Mouse (Mus musculus): Measurements from ENCODE around the gene AW146154. TPM values are rescaled to one million over a fixed set of nuclear protein-coding genes. Genes with fewer than 3 reads are reported as not detected.
"Not testable (repeated sequence)": the region's sequence is repeated elsewhere in the genome, so short reads cannot be mapped to it uniquely, and the experiment has no call there.

AW146154 gene
- total and polyA plus RNA-seq, 3 experiments = 0.33 to 37.9 (median 27.4) TPM

GRCm38 (mm10) chr7:41497871-41498270 lies 1.8 kb downstream of the AW146154 start:
- H3K4me1 ChIP-seq (ENCODE audit: insufficient read depth, low read depth, low read length) = peaks cover 14% of the 10 kb centered on the region
- H3K36me3 ChIP-seq (replicated peaks) = peaks cover 18% of the 10 kb centered on the region
- TF ChIP-seq GATA1 (IDR thresholded peaks at IDR 0.05; ENCODE audit: borderline replicate concordance, low read length) (no peak), TAL1 (conservative IDR thresholded peaks at IDR 0.05; ENCODE audit: low read depth, low read length) (no peak), POLR2AphosphoS5 (IDR thresholded peaks at IDR 0.05; ENCODE audit: insufficient replicate concordance, low read depth, low read length) (no peak), CTCF (IDR thresholded peaks at IDR 0.05; ENCODE audit: low read depth, low read length) (no peak), GATA2 (IDR thresholded peaks at IDR 0.05; ENCODE audit: borderline replicate concordance, low read depth, low read length) (no peak)
- no peak for DNase-seq (ENCODE audit: low spot score)
- 0 out of 2 replicates have a peak, but pooled peaks cover 4% of the 10 kb centered on the region for H3K9me3 ChIP-seq (replicated peaks)
- no peak overlapping the region; the same call in 1 of the 2 replicates for H3K4me3 ChIP-seq (ENCODE audit: low read depth, low read length)
- ATAC-seq (ENCODE audit: extremely low read depth, insufficient number of reproducible peaks, low FRiP score, poor library complexity, severe bottlenecking) = no peak
- H3K27me3 ChIP-seq (ENCODE audit: insufficient read depth, low read length) = no peaks in the 10 kb centered on the region

GRCm38 (mm10) chr7:41451864-41452263 lies 47.8 kb downstream of the AW146154 start:
- Histone ChIP-seq H3K4me1 (ENCODE audit: insufficient read depth, low read depth, low read length) (no peaks in the 10 kb centered on the region), H3K36me3 (replicated peaks) (no peaks in the 10 kb centered on the region), H3K27me3 (ENCODE audit: insufficient read depth, low read length) (no peaks in the 10 kb centered on the region), H3K4me3 (ENCODE audit: low read depth, low read length) (no peak overlapping the region), H3K9me3 (replicated peaks) (peaks cover 3% of the 10 kb centered on the region; the same call in 1 of the 2 replicates)
- ATAC-seq (ENCODE audit: extremely low read depth, insufficient number of reproducible peaks, low FRiP score, poor library complexity, severe bottlenecking) (no peak), DNase-seq (ENCODE audit: low spot score) (no peak)
- TF ChIP-seq GATA2 (IDR thresholded peaks at IDR 0.05; ENCODE audit: borderline replicate concordance, low read depth, low read length) (no peak), TAL1 (conservative IDR thresholded peaks at IDR 0.05; ENCODE audit: low read depth, low read length) (no peak), POLR2AphosphoS5 (IDR thresholded peaks at IDR 0.05; ENCODE audit: insufficient replicate concordance, low read depth, low read length) (no peak), CTCF (IDR thresholded peaks at IDR 0.05; ENCODE audit: low read depth, low read length) (no peak), GATA1 (IDR thresholded peaks at IDR 0.05; ENCODE audit: borderline replicate concordance, low read length) (no peak)

GRCm38 (mm10) chr7:41448596-41448995 lies 51.1 kb downstream of the AW146154 start, which contains the start of gene Vmn2r57:
Vmn2r57 (minus strand) TSS chr7:41448696.
- H3K36me3 ChIP-seq (replicated peaks); ATAC-seq (ENCODE audit: extremely low read depth, insufficient number of reproducible peaks, low FRiP score, poor library complexity, severe bottlenecking); H3K4me3 ChIP-seq (ENCODE audit: low read depth, low read length); H3K4me1 ChIP-seq (ENCODE audit: insufficient read depth, low read depth, low read length); H3K9me3 ChIP-seq (replicated peaks); DNase-seq (ENCODE audit: low spot score); H3K27me3 ChIP-seq (ENCODE audit: insufficient read depth, low read length): not testable (repeated sequence)

Other genes starting within 250 kb of the AW146154 start
- 35.1 and 35.4 TPM in 2 replicates for gene AI987944, start 106.5 kb downstream of the AW146154 start, total RNA-seq (2014; fragmentation: Nextera tagmentation)
- 41.4 and 46.4 TPM in 2 replicates for gene AI987944, start 106.5 kb downstream of the AW146154 start, total RNA-seq (2017)
- 0.67 and 0.90 TPM in 2 replicates for gene AI987944, start 106.5 kb downstream of the AW146154 start, polyA plus RNA-seq (2012)
- gene Vmn2r57, start 51.2 kb downstream of the AW146154 start, total RNA-seq (2014; fragmentation: Nextera tagmentation) = not detected in 2 replicates
- gene Vmn2r57, start 51.2 kb downstream of the AW146154 start, total RNA-seq (2017) = under 0.01 and 0.05 TPM in 2 replicates
- gene Vmn2r57, start 51.2 kb downstream of the AW146154 start, polyA plus RNA-seq (2012) = not detected in 2 replicates
- gene Gm20449, start 473 bp downstream of the AW146154 start, total RNA-seq (2014; fragmentation: Nextera tagmentation) = not detected in 2 replicates
- gene Gm20449, start 473 bp downstream of the AW146154 start, total RNA-seq (2017) = 0.05 and 0.06 TPM in 2 replicates
- gene Gm20449, start 473 bp downstream of the AW146154 start, polyA plus RNA-seq (2012) = not detected in 2 replicates
- gene Gm6871, start 73.8 kb upstream of the AW146154 start, total RNA-seq (2014; fragmentation: Nextera tagmentation) = 7.1 and 10.1 TPM in 2 replicates
- 10.0 and 10.2 TPM in 2 replicates for gene Gm6871, start 73.8 kb upstream of the AW146154 start, total RNA-seq (2017)
- gene Gm6871, start 73.8 kb upstream of the AW146154 start, polyA plus RNA-seq (2012) = 0.34 TPM in 2 replicates
- 67.5 and 72.1 TPM in 2 replicates for gene 2610021A01Rik, start 99.3 kb upstream of the AW146154 start, total RNA-seq (2014; fragmentation: Nextera tagmentation)
- 29.7 and 33.7 TPM in 2 replicates for gene 2610021A01Rik, start 99.3 kb upstream of the AW146154 start, total RNA-seq (2017)
- 0.99 and 1.5 TPM in 2 replicates for gene 2610021A01Rik, start 99.3 kb upstream of the AW146154 start, polyA plus RNA-seq (2012)
- 16.1 and 24.7 TPM in 2 replicates for gene Zfp788, start 133.3 kb upstream of the AW146154 start, total RNA-seq (2014; fragmentation: Nextera tagmentation)
- 11.9 and 14.3 TPM in 2 replicates for gene Zfp788, start 133.3 kb upstream of the AW146154 start, total RNA-seq (2017)
- gene Zfp788, start 133.3 kb upstream of the AW146154 start, polyA plus RNA-seq (2012) = 0.12 and 0.24 TPM in 2 replicates

Data from G1E (cell line).